Mouse (Mus musculus) C2C12 (cell line): ENCODE results near the gene Rell1. TPM values are rescaled to one million over a fixed set of nuclear protein-coding genes. Genes with fewer than 3 reads are reported as not detected.
"Not testable (repeated sequence)": the region's sequence is repeated elsewhere in the genome, so short reads cannot be mapped to it uniquely, and the experiment has no call there.

ENCODE experiments used
- H3K27me3 ChIP-seq: one replicate; pipeline ENCODE4 v1.6.1; 2011; ENCODE audit not compliant: control insufficient read depth, insufficient read depth, insufficient read length
- H3K36me3 ChIP-seq: one replicate; pipeline ENCODE4 v1.6.1; 2011; ENCODE audit not compliant: control insufficient read depth, insufficient read depth
- H3K4me3 ChIP-seq: one replicate; pipeline ENCODE4 v1.5.1; 2011; ENCODE audit warnings: mild to moderate bottlenecking, control low read depth; ENCODE audit not compliant: poor library complexity, insufficient read depth, severe bottlenecking
- H3K79me2 ChIP-seq: one replicate; pipeline ENCODE4 v1.6.1; 2011; ENCODE audit not compliant: control insufficient read depth, insufficient read depth
- H3K79me3 ChIP-seq: one replicate; pipeline ENCODE4 v1.6.1; 2011; ENCODE audit warnings: low read depth, control low read depth
- H3ac ChIP-seq: one replicate; pipeline ENCODE3; 2011; ENCODE audit warnings: low read depth; ENCODE audit not compliant: control insufficient read depth, insufficient read length
- CEBPB ChIP-seq: IDR thresholded peaks from one replicate; pipeline ENCODE4 v1.6.1; 2011; ENCODE audit warnings: low read depth, mild to moderate bottlenecking, control low read depth, moderate library complexity
- CTCF ChIP-seq: IDR thresholded peaks from one replicate; pipeline ENCODE4 v1.5.1; 2011; ENCODE audit not compliant: control insufficient read depth, insufficient read depth, insufficient read length
- FOSL1 ChIP-seq: IDR thresholded peaks from one replicate; pipeline ENCODE4 v1.8.0; 2011; ENCODE audit warnings: mild to moderate bottlenecking, low read length; ENCODE audit not compliant: poor library complexity, insufficient read depth, severe bottlenecking
- MAX ChIP-seq: IDR thresholded peaks from one replicate; pipeline ENCODE4 v1.6.1; 2011; ENCODE audit warnings: mild to moderate bottlenecking, control low read depth
- MYOD1 ChIP-seq: IDR thresholded peaks from one replicate; pipeline ENCODE4 v1.6.1; 2011; ENCODE audit warnings: low read depth; ENCODE audit not compliant: control insufficient read depth, insufficient read length
- MYOG ChIP-seq: IDR thresholded peaks from one replicate; pipeline ENCODE4 v1.6.1; 2011; ENCODE audit not compliant: control insufficient read depth, insufficient read length; ENCODE audit errors: extremely low read depth
- USF1 ChIP-seq: IDR thresholded peaks from one replicate; pipeline ENCODE4 v1.6.1; 2011; ENCODE audit warnings: low read depth, mild to moderate bottlenecking, control low read depth, moderate library complexity
- polyA plus RNA-seq: library from polyadenylated mRNA; unstranded; fragments of >200 nt; fragmentation: generic; extraction: Trizol; gene quantifications from one replicate; pipeline ENCODE4 v1.2.1, GENCODE M21; 2012; ENCODE audit warnings: missing spikeins

Gene Rell1
- polyA plus RNA-seq, 1 experiment, result 11.8 TPM

GRCm38 (mm10) chr5:63906149-63907093 lies 62.3 kb downstream of the Rell1 start:
- Histone ChIP-seq H3K27me3 (no peaks in the 10 kb centered on the region), H3K79me2 (no peaks in the 10 kb centered on the region), H3ac (no peak overlapping the region), H3K4me3 (no peak overlapping the region), H3K79me3 (no peaks in the 10 kb centered on the region), H3K36me3 (no peaks in the 10 kb centered on the region)
- TF ChIP-seq MYOG (no peak), CTCF (peak; percentile 80)

- Histone ChIP-seq H3K4me3 (no peak overlapping the region), H3K36me3 (no peaks in the 10 kb centered on the region), H3K27me3 (no peaks in the 10 kb centered on the region), H3K79me3 (no peaks in the 10 kb centered on the region), H3ac (no peak overlapping the region), H3K79me2 (no peaks in the 10 kb centered on the region)
- TF ChIP-seq CTCF (no peak), USF1 (no peak), CEBPB (no peak), MYOD1 (no peak), FOSL1 (no peak), MYOG (no peak), MAX (no peak)
These were observed 65.4 kb downstream of the Rell1 start for GRCm38 (mm10) chr5:63903329-63903728.

- H3K79me2 ChIP-seq, result no peaks in the 10 kb centered on the region
- H3K36me3 ChIP-seq, result no peaks in the 10 kb centered on the region
- H3K4me3 ChIP-seq, result no peak overlapping the region
- TF ChIP-seq MYOG (no peak), MAX (no peak), FOSL1 (no peak), CTCF (no peak), USF1 (no peak), CEBPB (no peak), MYOD1 (no peak)
- H3ac ChIP-seq, result no peak overlapping the region
- no peaks in the 10 kb centered on the region for H3K79me3 ChIP-seq
- H3K27me3 ChIP-seq, result no peaks in the 10 kb centered on the region
These were observed 70.9 kb downstream of the Rell1 start for GRCm38 (mm10) chr5:63897820-63898110.

- not testable (repeated sequence) for H3K4me3 ChIP-seq, H3K36me3 ChIP-seq, H3K27me3 ChIP-seq, H3K79me3 ChIP-seq, H3K79me2 ChIP-seq, H3ac ChIP-seq
These were observed 71.5 kb downstream of the Rell1 start for GRCm38 (mm10) chr5:63897001-63897819.

GRCm38 (mm10) chr5:63891912-63892311 lies 76.8 kb downstream of the Rell1 start:
- H3K4me3 ChIP-seq, result no peak overlapping the region
- no peaks in the 10 kb centered on the region for H3K27me3 ChIP-seq
- H3K79me2 ChIP-seq, result no peaks in the 10 kb centered on the region
- no peaks in the 10 kb centered on the region for H3K36me3 ChIP-seq
- no peaks in the 10 kb centered on the region for H3K79me3 ChIP-seq
- TF ChIP-seq MYOD1 (no peak), CTCF (no peak)
- no peak overlapping the region for H3ac ChIP-seq

- Histone ChIP-seq H3K27me3 (no peaks in the 10 kb centered on the region), H3K36me3 (no peaks in the 10 kb centered on the region), H3K79me3 (no peaks in the 10 kb centered on the region), H3ac (no peak overlapping the region), H3K4me3 (no peak overlapping the region), H3K79me2 (no peaks in the 10 kb centered on the region)
- TF ChIP-seq MYOD1 (no peak), MYOG (no peak), FOSL1 (no peak), CEBPB (no peak), CTCF (no peak), MAX (no peak), USF1 (no peak)
These were observed 77.5 kb downstream of the Rell1 start for GRCm38 (mm10) chr5:63891241-63891640.
